Mouse (Mus musculus) ZHBTc4 (cell line): Measurements from ENCODE around the gene Glis3.

Experiments
- DNase-seq: peaks from one replicate; pipeline ENCODE4 v3.0.0-alpha.2; 2011; ENCODE audit warnings: low read depth, low spot score

Glis3 gene

GRCm38 (mm10) chr19:28389146-28389545 lies 290.7 kb downstream of the Glis3 start:
- no peak for DNase-seq

GRCm38 (mm10) chr19:28383425-28383824 lies 296.5 kb downstream of the Glis3 start:
- DNase-seq = no peak

- DNase-seq = no peak
Measured at GRCm38 (mm10) chr19:28382168-28382911, 297.5 kb downstream of the Glis3 start.

- DNase-seq = no peak
Measured at GRCm38 (mm10) chr19:28381441-28381840, 298.4 kb downstream of the Glis3 start.

GRCm38 (mm10) chr19:28380691-28381262 lies 299.1 kb downstream of the Glis3 start:
- DNase-seq = no peak

- no peak for DNase-seq
Measured at GRCm38 (mm10) chr19:28377788-28378295, 302.0 kb downstream of the Glis3 start.

GRCm38 (mm10) chr19:28376401-28376800 lies 303.5 kb downstream of the Glis3 start:
- DNase-seq = no peak

- DNase-seq = no peak
Measured at GRCm38 (mm10) chr19:28375746-28376145, 304.1 kb downstream of the Glis3 start.

- peak; percentile 15 for DNase-seq
Measured at GRCm38 (mm10) chr19:28374524-28374923, 305.4 kb downstream of the Glis3 start.

GRCm38 (mm10) chr19:28368215-28368614 lies 311.7 kb downstream of the Glis3 start:
- peak; percentile 66 for DNase-seq

- no peak for DNase-seq
Measured at GRCm38 (mm10) chr19:28367274-28367673, 312.6 kb downstream of the Glis3 start.

GRCm38 (mm10) chr19:28366766-28367165 lies 313.1 kb downstream of the Glis3 start:
- DNase-seq = no peak

- DNase-seq = peak; percentile 78
Measured at GRCm38 (mm10) chr19:28365897-28366296, 314.0 kb downstream of the Glis3 start.

- DNase-seq = no peak
Measured at GRCm38 (mm10) chr19:28360884-28361283, 319.0 kb downstream of the Glis3 start.

GRCm38 (mm10) chr19:28357595-28357994 lies 322.3 kb downstream of the Glis3 start:
- no peak for DNase-seq

- DNase-seq = no peak
Measured at GRCm38 (mm10) chr19:28351068-28352066, 328.5 kb downstream of the Glis3 start.

- DNase-seq = no peak
Measured at GRCm38 (mm10) chr19:28347080-28347825, 332.6 kb downstream of the Glis3 start.

- DNase-seq = no peak
Measured at GRCm38 (mm10) chr19:28343640-28344039, 336.2 kb downstream of the Glis3 start.

- DNase-seq = no peak
Measured at GRCm38 (mm10) chr19:28337574-28337973, 342.3 kb downstream of the Glis3 start.

GRCm38 (mm10) chr19:28336651-28337510 lies 343.0 kb downstream of the Glis3 start:
- no peak for DNase-seq
